18 mouse cellular contexts compared by ENCODE assay signal in genomic region chr1:185307645-185308044, GRCm38 (mm10).
"Had no signal": no experiment of that assay in that cellular context is flagged by ENCODE, and none has a peak within 500 bp of the region (broad histone marks: within the 10 kb centered on the region; RNA-seq: fewer than 3 reads in every experiment).

No protein-coding gene starts in this region.

- H3K9me3 ChIP-seq: midbrain, embryonic 12.5 days; neural tube, embryonic 13.5 days; neural tube, embryonic 15.5 days had no signal

- DNase-seq: lung, adult 18-20 months; lung, embryonic 14.5 days; lung, postnatal 10 days; lung, postnatal 4 days; midbrain, embryonic 14.5 days; retina, postnatal 1 day; right cerebral cortex, adult 18-20 months; right cerebral cortex, postnatal 25 days; spleen, adult 18-20 months; thymus, adult 18-20 months; thymus, postnatal 14 days; thymus, postnatal 36 days had no signal

- H3K27ac ChIP-seq: midbrain, embryonic 10.5 days; midbrain, embryonic 12.5 days; neural tube, embryonic 13.5 days; neural tube, embryonic 15.5 days had no signal

- ATAC-seq: midbrain, embryonic 16.5 days had no signal

- H3K4me1 ChIP-seq: midbrain, embryonic 10.5 days; midbrain, embryonic 12.5 days; neural tube, embryonic 13.5 days; neural tube, embryonic 15.5 days had no signal

- H3K9ac ChIP-seq: lung, embryonic 14.5 days; midbrain, embryonic 12.5 days; neural tube, embryonic 13.5 days; neural tube, embryonic 15.5 days had no signal

- H3K27me3 ChIP-seq: midbrain, embryonic 12.5 days; neural tube, embryonic 13.5 days; neural tube, embryonic 15.5 days had no signal

- H3K4me3 ChIP-seq: midbrain, embryonic 10.5 days; midbrain, embryonic 12.5 days; myocyte; neural tube, embryonic 13.5 days; neural tube, embryonic 15.5 days had no signal

- H3K4me2 ChIP-seq: lung, embryonic 14.5 days; midbrain, embryonic 12.5 days; neural tube, embryonic 13.5 days; neural tube, embryonic 15.5 days had no signal
